Mouse (Mus musculus) kidney, embryonic 15.5 days (tissue): ENCODE data around the gene Gm14085. TPM values are rescaled to one million over a fixed set of nuclear protein-coding genes. Genes with fewer than 3 reads are reported as not detected.
A peak's percentile ranks its signal among the peaks of the same experiment; 100 is the strongest.
"Not testable (repeated sequence)": the region's sequence is repeated elsewhere in the genome, so short reads cannot be mapped to it uniquely, and the experiment has no call there.

Source experiments
- ATAC-seq: fragments of 200-750 bp; cut with Nextera tagmentation; replicated peaks from 2 replicates; pipeline ENCODE4 v1.8.0; 2017; ENCODE audit warnings: moderate TSS enrichment; ENCODE audit not compliant: low FRiP score
- H3K27ac ChIP-seq: fragments of 300-500 bp; sonication (generic); 2 replicates; pipeline ENCODE4 v1.5.1; 2015; ENCODE audit warnings: mild to moderate bottlenecking, inconsistent platforms
- H3K27me3 ChIP-seq: fragments of 300-500 bp; sonication (generic); 2 replicates; pipeline ENCODE4 v1.6.1; 2015; ENCODE audit warnings: inconsistent platforms
- H3K36me3 ChIP-seq: fragments of 300-500 bp; sonication (generic); 2 replicates; pipeline ENCODE4 v1.6.1; 2015; ENCODE audit warnings: inconsistent platforms
- H3K4me1 ChIP-seq: fragments of 300-500 bp; sonication (generic); 2 replicates; pipeline ENCODE4 v1.6.1; 2015; ENCODE audit warnings: inconsistent platforms
- H3K4me2 ChIP-seq: fragments of 300-500 bp; sonication (generic); 2 replicates; pipeline ENCODE4 v1.6.1; 2015; ENCODE audit warnings: moderate library complexity, mild to moderate bottlenecking, inconsistent platforms
- H3K4me3 ChIP-seq: fragments of 300-500 bp; sonication (generic); replicated peaks from 2 replicates; pipeline ENCODE4 v1.5.1; 2015; ENCODE audit warnings: mild to moderate bottlenecking, inconsistent platforms
- H3K9ac ChIP-seq: fragments of 300-500 bp; sonication (generic); 2 replicates; pipeline ENCODE4 v1.6.1; 2015; ENCODE audit warnings: mild to moderate bottlenecking, inconsistent platforms
- H3K9me3 ChIP-seq: fragments of 300-500 bp; sonication (generic); replicated peaks from 2 replicates; pipeline ENCODE4 v1.6.1; 2016; ENCODE audit warnings: inconsistent platforms
- WGBS: fragments of 180-500 bp; shearing (Covaris S2); methylation state at CpG from one replicate; pipeline ENCODE4 v1.1.7; 2015; ENCODE audit warnings: mixed read lengths; 5-methylcytosine and 5-hydroxymethylcytosine counted together
- polyA plus RNA-seq: library from polyadenylated mRNA; unstranded; fragments of >200 nt; fragmentation: Nextera tagmentation; extraction: Ambion mirVana; gene quantifications from 2 replicates; pipeline ENCODE4 v1.2.1, GENCODE M21; 2015

Gm14085 gene
- polyA plus RNA-seq: 0.12 TPM in 2 replicates

DNA sequence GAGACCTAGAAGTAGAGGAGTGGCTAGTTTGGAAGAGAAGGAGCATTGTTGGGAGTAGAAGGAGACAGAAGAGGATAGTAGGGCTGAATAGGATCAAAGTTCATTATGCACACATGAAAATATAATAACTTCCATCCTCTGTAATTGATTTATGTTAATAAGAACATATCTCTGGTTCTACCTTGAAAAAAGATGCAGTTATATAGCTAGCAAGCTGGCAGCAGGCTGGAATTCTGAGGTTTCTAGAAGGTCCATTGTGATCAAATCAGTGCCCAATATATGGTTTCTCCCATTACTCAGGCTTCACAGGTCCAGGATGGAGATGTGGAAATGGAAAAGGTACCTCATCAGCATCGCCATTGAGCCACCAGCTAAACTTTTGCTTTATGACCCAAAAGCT, at the start of gene Gm14085:
Gm14085 (plus strand) TSS at position 301 of the 400 bp plus-strand sequence.
- 97% methylated on average over 1 of the region's 1 CpGs for WGBS
- no peaks in the 10 kb centered on the region for H3K36me3 ChIP-seq
- H3K4me1 ChIP-seq: no peaks in the 10 kb centered on the region
- no peaks in the 10 kb centered on the region for H3K9me3 ChIP-seq
- no peak for ATAC-seq
- H3K9ac ChIP-seq: no peak within 1 kb of the TSS
- H3K27ac ChIP-seq: no peak within 1 kb of the TSS
- no peaks in the 10 kb centered on the region for H3K27me3 ChIP-seq
- H3K4me3 ChIP-seq: no peak within 1 kb of the TSS
- no peak within 1 kb of the TSS for H3K4me2 ChIP-seq

DNA sequence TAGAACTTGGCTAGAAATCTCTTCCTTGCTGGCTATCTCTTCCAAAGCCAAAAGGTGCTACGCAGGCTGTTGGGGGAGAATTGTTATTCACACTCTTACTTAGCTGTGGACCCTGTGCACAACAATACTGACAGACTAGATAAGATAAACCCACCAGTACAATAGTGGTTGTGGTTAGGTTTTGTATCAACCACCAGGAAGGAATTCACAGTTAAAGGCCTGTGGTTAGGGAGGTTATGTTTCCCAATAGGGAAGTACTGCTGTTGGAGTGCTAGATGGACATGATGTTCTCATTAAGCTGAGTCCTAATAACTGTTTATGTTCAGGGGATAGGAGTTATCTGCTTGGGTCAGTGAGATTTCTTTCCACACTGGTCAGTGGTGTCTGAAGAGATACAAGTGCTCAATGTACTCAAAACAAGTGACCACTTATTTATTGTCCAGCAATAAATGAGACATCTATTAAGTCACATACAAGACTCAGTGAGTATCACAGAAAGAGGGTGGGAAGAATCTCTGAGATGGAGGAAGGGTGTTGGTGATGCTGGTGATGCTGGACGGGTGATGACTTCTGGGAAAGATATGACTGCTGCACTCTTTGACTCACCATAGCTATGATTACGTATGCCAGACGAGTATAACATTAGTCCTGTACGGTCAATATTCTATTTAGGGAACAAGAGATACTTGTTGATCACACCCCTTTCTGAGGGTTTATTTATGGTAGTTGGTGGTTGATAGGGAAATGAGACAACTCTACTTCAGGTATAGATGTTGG, 45.8 kb upstream of the Gm14085 start:
- WGBS: 86% methylated on average over 5 of the region's 5 CpGs
- not testable (repeated sequence) for H3K4me2 ChIP-seq

DNA sequence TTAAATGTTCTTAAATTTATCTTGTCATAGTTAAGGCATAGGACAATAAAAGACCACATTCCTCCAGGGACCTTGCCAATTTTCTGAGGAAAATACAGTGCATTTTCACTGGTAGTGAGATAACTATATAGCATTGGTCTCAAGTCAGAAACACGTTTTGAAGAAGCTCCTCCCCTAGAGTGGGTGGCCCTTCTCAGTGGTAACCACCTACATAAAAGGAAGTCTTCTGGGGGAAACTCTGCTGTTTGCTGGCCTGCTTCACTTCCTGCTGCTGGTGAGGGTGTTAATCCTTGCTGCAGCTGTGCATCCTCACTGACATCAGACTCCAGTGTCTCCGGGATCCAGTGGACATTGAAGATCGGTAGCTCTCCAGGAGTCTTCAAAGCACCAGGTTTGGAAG, 44.2 kb upstream of the Gm14085 start:
- ATAC-seq: not testable (repeated sequence)

More for the DNA sequence above, 45.8 kb upstream of the Gm14085 start:
- not testable (repeated sequence) for H3K9me3 ChIP-seq, H3K4me3 ChIP-seq, H3K27me3 ChIP-seq, ATAC-seq, H3K36me3 ChIP-seq, H3K9ac ChIP-seq, H3K4me1 ChIP-seq, H3K27ac ChIP-seq

GRCm38 (mm10) chr2:122441000-122441933, 43.5 kb upstream of the Gm14085 start:
- 83% methylated on average over 7 of the region's 7 CpGs for WGBS
- H3K27me3 ChIP-seq: no peaks in the 10 kb centered on the region
- no peaks in the 10 kb centered on the region for H3K9me3 ChIP-seq
- no peak for ATAC-seq
- no peaks in the 10 kb centered on the region for H3K36me3 ChIP-seq
- H3K4me1 ChIP-seq: no peaks in the 10 kb centered on the region
- no peak overlapping the region for H3K9ac ChIP-seq
- H3K4me3 ChIP-seq: no peak overlapping the region
- H3K4me2 ChIP-seq: no peak overlapping the region
- H3K27ac ChIP-seq: no peak overlapping the region

More for the DNA sequence above, 44.2 kb upstream of the Gm14085 start:
- H3K9ac ChIP-seq, H3K9me3 ChIP-seq, H3K4me3 ChIP-seq, H3K4me2 ChIP-seq, H3K4me1 ChIP-seq, H3K36me3 ChIP-seq, H3K27me3 ChIP-seq, H3K27ac ChIP-seq: not testable (repeated sequence)
- WGBS: 10% methylated on average over 3 of the region's 3 CpGs

GRCm38 (mm10) chr2:122450351-122450750, 34.4 kb upstream of the Gm14085 start:
- 79% methylated on average over 4 of the region's 4 CpGs for WGBS
- ATAC-seq: no peak
- H3K4me1 ChIP-seq: no peaks in the 10 kb centered on the region
- H3K27me3 ChIP-seq: no peaks in the 10 kb centered on the region
- H3K27ac ChIP-seq: no peak overlapping the region
- H3K4me3 ChIP-seq: no peak overlapping the region
- no peak overlapping the region for H3K9ac ChIP-seq
- no peaks in the 10 kb centered on the region for H3K36me3 ChIP-seq
- no peak overlapping the region for H3K4me2 ChIP-seq
- no peaks in the 10 kb centered on the region for H3K9me3 ChIP-seq

GRCm38 (mm10) chr2:122452426-122452825, 32.3 kb upstream of the Gm14085 start:
- no peak overlapping the region for H3K4me3 ChIP-seq
- WGBS: 54% methylated on average over 2 of the region's 2 CpGs

GRCm38 (mm10) chr2:122466901-122467300, 17.8 kb upstream of the Gm14085 start:
- Histone ChIP-seq H3K4me1 (peaks cover 10% of the 10 kb centered on the region), H3K4me2 (peak overlapping the region; percentile 96), H3K27me3 (peaks cover 11% of the 10 kb centered on the region; the same call in 1 of the 2 replicates), H3K9ac (peak overlapping the region; percentile 45), H3K27ac (no peak overlapping the region), H3K36me3 (no peaks in the 10 kb centered on the region), H3K9me3 (no peaks in the 10 kb centered on the region), H3K4me3 (peak overlapping the region; percentile 58)
- ATAC-seq: no peak
- 32% methylated on average over 11 of the region's 11 CpGs for WGBS

More at GRCm38 (mm10) chr2:122452426-122452825, 32.3 kb upstream of the Gm14085 start:
- H3K36me3 ChIP-seq: no peaks in the 10 kb centered on the region
- H3K27me3 ChIP-seq: no peaks in the 10 kb centered on the region
- no peak overlapping the region for H3K4me2 ChIP-seq
- H3K9ac ChIP-seq: no peak overlapping the region
- no peaks in the 10 kb centered on the region for H3K9me3 ChIP-seq
- H3K4me1 ChIP-seq: no peaks in the 10 kb centered on the region
- ATAC-seq: no peak
- no peak overlapping the region for H3K27ac ChIP-seq

DNA sequence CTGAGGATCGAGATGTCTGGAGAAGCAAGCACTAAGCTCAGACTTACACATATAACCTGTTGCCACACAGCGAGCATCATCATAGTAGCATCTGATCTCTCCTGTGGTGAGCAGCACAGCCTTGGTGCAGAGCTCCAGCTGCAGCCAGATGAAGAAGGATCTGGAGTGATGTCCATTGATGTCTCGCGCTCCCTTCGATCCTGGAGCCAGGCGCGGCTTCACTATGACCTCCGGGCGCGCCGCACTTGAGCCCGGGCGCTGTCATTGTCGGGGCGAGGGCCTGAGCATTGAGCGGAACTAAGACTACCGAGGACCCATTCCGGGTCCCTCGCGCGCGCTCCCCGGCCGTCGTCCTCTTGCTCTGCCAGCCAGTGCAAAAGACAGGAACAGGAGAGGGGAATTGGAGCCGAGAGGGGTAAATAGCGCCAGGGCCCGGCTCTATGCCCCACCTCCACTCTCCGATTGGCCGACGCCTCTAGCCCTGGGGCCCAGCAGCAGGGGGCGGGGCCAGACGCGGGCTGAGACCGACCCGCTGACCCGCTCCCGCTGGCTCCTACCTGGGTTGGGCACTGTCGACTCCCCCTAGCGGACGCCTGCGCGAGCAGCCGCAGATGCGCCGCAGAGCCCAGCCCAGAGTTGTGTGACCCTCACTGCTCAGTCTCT, 17.3 kb upstream of the Gm14085 start:
- Histone ChIP-seq H3K4me3 (peak overlapping the region; percentile 58), H3K4me1 (peaks cover 10% of the 10 kb centered on the region), H3K4me2 (peak overlapping the region; percentile 96), H3K9me3 (no peaks in the 10 kb centered on the region), H3K27me3 (peaks cover 11% of the 10 kb centered on the region; the same call in 1 of the 2 replicates), H3K27ac (no peak overlapping the region), H3K9ac (peak overlapping the region; percentile 45), H3K36me3 (no peaks in the 10 kb centered on the region)
- WGBS: under 1% methylated on average over 46 of the region's 46 CpGs
- ATAC-seq: peak; percentile 100

- Histone ChIP-seq H3K4me2 (no peak overlapping the region), H3K27me3 (peaks cover 11% of the 10 kb centered on the region; the same call in 1 of the 2 replicates), H3K9me3 (no peaks in the 10 kb centered on the region), H3K27ac (no peak overlapping the region), H3K4me1 (peaks cover 10% of the 10 kb centered on the region), H3K36me3 (no peaks in the 10 kb centered on the region), H3K9ac (no peak overlapping the region), H3K4me3 (no peak overlapping the region)
- WGBS: 91% methylated on average over 3 of the region's 3 CpGs
- no peak for ATAC-seq
These were observed 15.5 kb upstream of the Gm14085 start for GRCm38 (mm10) chr2:122469221-122469620.

GRCm38 (mm10) chr2:122476585-122476984, 8.2 kb upstream of the Gm14085 start:
- Histone ChIP-seq H3K27me3 (no peaks in the 10 kb centered on the region), H3K4me1 (0 out of 2 replicates have a peak, but pooled peaks cover 3% of the 10 kb centered on the region), H3K4me3 (no peak overlapping the region), H3K4me2 (no peak overlapping the region), H3K9ac (no peak overlapping the region), H3K36me3 (no peaks in the 10 kb centered on the region), H3K27ac (no peak overlapping the region), H3K9me3 (no peaks in the 10 kb centered on the region)
- peak; percentile 66; the same call in 1 of the 2 replicates for ATAC-seq

- not testable (repeated sequence) for H3K4me1 ChIP-seq, H3K27me3 ChIP-seq, H3K4me3 ChIP-seq, H3K27ac ChIP-seq, H3K9ac ChIP-seq, H3K9me3 ChIP-seq, ATAC-seq, H3K36me3 ChIP-seq, H3K4me2 ChIP-seq
- 65% methylated on average over 1 of the region's 1 CpGs for WGBS
These were observed 954 bp upstream of the Gm14085 start for GRCm38 (mm10) chr2:122483787-122484186.
